ENCODE assay signal across 12 mouse cellular contexts in the genomic region with DNA sequence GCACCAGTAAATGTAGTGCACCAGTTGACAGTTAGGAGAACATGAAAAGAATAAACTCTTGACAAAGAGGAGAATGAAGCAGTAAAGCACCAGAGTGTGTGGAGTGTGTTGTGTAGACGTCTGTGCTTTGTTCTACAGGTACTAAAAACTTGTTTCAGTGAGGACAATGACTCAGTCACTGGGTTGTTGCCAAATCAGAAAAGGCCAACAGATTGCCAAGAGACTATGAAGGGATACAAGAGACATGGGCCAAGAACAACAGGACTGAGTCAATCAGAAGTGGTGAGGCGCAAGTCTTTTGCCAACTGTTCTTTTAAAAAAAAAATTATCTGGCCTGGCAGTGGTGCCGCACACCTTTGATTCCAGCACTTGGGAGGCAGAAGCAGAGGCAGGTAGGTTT.
DNase-seq lines count a peak whose midpoint lies in the region; ATAC-seq and TF ChIP-seq lines count a peak whose summit lies in the region.
"Had no signal": no experiment of that assay in that cellular context is flagged by ENCODE, and none has a peak within 500 bp of the region (broad histone marks: within the 10 kb centered on the region; RNA-seq: fewer than 3 reads in every experiment).

No protein-coding gene starts in this region.

- ATAC-seq in heart, postnatal 0 days (ENCODE audit: insufficient read depth, low read depth) = no peak
- ATAC-seq: intestine, embryonic 15.5 days had no signal

- no peak for TF ChIP-seq EP300 in heart, postnatal 0 days (IDR thresholded peaks at IDR 0.05; ENCODE audit: low read depth)

- no peaks in the 10 kb centered on the region for H3K79me2 ChIP-seq in liver, adult 2 months (ENCODE audit: control insufficient read depth, insufficient read depth, low read length)

- no peaks in the 10 kb centered on the region for H3K36me3 ChIP-seq in liver, adult 2 months (ENCODE audit: control insufficient read depth, insufficient read depth, low read length)
- H3K36me3 ChIP-seq in heart, postnatal 0 days (replicated peaks; ENCODE audit: control insufficient read depth, insufficient read depth, low read length) = 0 out of 2 replicates have a peak, but pooled peaks cover 4% of the 10 kb centered on the region
- H3K36me3 ChIP-seq: intestine, embryonic 15.5 days; liver, embryonic 13.5 days had no signal

- TF ChIP-seq POLR2A in liver, adult 2 months (IDR thresholded peaks at IDR 0.05; ENCODE audit: extremely low read depth, insufficient read depth, low read length) = no peak

- DNase-seq in liver, adult 2 months (ENCODE audit: extremely low read depth, low read depth, low spot score) = peak; percentile 98
- DNase-seq in liver = no peak
- DNase-seq in adrenal gland, adult 8-10 months = peak; percentile 62
- DNase-seq in cerebellum, adult 18-20 months = peak; percentile 65 to 77
- peak; percentile 41 for DNase-seq in heart, postnatal 0 days (ENCODE audit: low spot score)
- DNase-seq in right cerebral cortex, postnatal 4 days = no peak
- no peak for DNase-seq in urinary bladder, postnatal 10 days (ENCODE audit: low spot score)
- DNase-seq in spleen, adult 18-20 months = no peak
- DNase-seq: kidney, postnatal 4 days; liver, embryonic 13.5 days had no signal

- H3K4me2 ChIP-seq in heart, postnatal 0 days (ENCODE audit: low read depth, low read length) = no peak overlapping the region
- H3K4me2 ChIP-seq: intestine, embryonic 15.5 days; liver, embryonic 13.5 days had no signal

- no peaks in the 10 kb centered on the region for H3K9me3 ChIP-seq in heart, postnatal 0 days (replicated peaks; ENCODE audit: control insufficient read depth, low read length)
- H3K9me3 ChIP-seq: intestine, embryonic 15.5 days; liver, embryonic 13.5 days had no signal

- H3K4me3 ChIP-seq in liver, adult 2 months (ENCODE audit: insufficient read depth, low read depth, low read length) = no peak overlapping the region
- H3K4me3 ChIP-seq in heart, postnatal 0 days (ENCODE audit: low read depth, low read length) = no peak overlapping the region
- H3K4me3 ChIP-seq: intestine, embryonic 15.5 days; liver, embryonic 13.5 days had no signal

- WGBS in liver, adult 2 months = 15% methylated on average over 3 of the region's 3 CpGs
- WGBS in heart, postnatal 0 days = 49% methylated on average over 3 of the region's 3 CpGs

- no peaks in the 10 kb centered on the region for H3K4me1 ChIP-seq in liver, adult 2 months (ENCODE audit: control insufficient read depth, insufficient read depth, low read length)
- H3K4me1 ChIP-seq in heart, postnatal 0 days (ENCODE audit: control insufficient read depth, insufficient read depth) = no peaks in the 10 kb centered on the region
- H3K4me1 ChIP-seq: intestine, embryonic 15.5 days; liver, embryonic 13.5 days had no signal

- H3K9ac ChIP-seq in liver, adult 2 months (ENCODE audit: low read depth, low read length) = no peak overlapping the region
- no peak overlapping the region for H3K9ac ChIP-seq in heart, postnatal 0 days (replicated peaks; ENCODE audit: low read depth, low read length)
- H3K9ac ChIP-seq: intestine, embryonic 15.5 days; liver, embryonic 13.5 days had no signal

- no peak for TF ChIP-seq CTCF in liver, adult 2 months (IDR thresholded peaks at IDR 0.05; ENCODE audit: low read depth, low read length)
- TF ChIP-seq CTCF in heart, postnatal 0 days (IDR thresholded peaks at IDR 0.05; ENCODE audit: low read depth) = no peak

- H3K27ac ChIP-seq in liver, adult 2 months (replicated peaks; ENCODE audit: insufficient read depth, low read depth, low read length) = no peak overlapping the region
- H3K27ac ChIP-seq in heart, postnatal 0 days (ENCODE audit: low read depth) = no peak overlapping the region
- H3K27ac ChIP-seq: intestine, embryonic 15.5 days; liver, embryonic 13.5 days; macrophage had no signal

- H3K27me3 ChIP-seq in liver, adult 2 months (ENCODE audit: control insufficient read depth, insufficient read depth, low read length) = no peaks in the 10 kb centered on the region
- no peaks in the 10 kb centered on the region for H3K27me3 ChIP-seq in heart, postnatal 0 days (ENCODE audit: control insufficient read depth, insufficient read depth, low read length)
- H3K27me3 ChIP-seq: intestine, embryonic 15.5 days; liver, embryonic 13.5 days had no signal

Comparison
In these comparisons a context has a peak if more than half of its experiments do, and no peak if none do; other contexts are left out.
1. DNase-seq: peak in liver, adult 2 months (single experiment), adrenal gland, adult 8-10 months (single experiment), cerebellum, adult 18-20 months (2 of 2) and heart, postnatal 0 days (single experiment); none in liver (single experiment), right cerebral cortex, postnatal 4 days (single experiment), urinary bladder, postnatal 10 days (single experiment) and spleen, adult 18-20 months (0 of 2).